Mouse (Mus musculus) stomach, embryonic 14.5 days (tissue): ENCODE data around the gene Ggta1. TPM values are rescaled to one million over a fixed set of nuclear protein-coding genes. Genes with fewer than 3 reads are reported as not detected.

ENCODE experiments used
- ATAC-seq: fragments of 200-750 bp; cut with Nextera tagmentation; 2 replicates; pipeline ENCODE4 v1.8.0; 2017; ENCODE audit warnings: low read depth, moderate TSS enrichment; ENCODE audit not compliant: insufficient number of reproducible peaks, insufficient read depth, low FRiP score
- H3K27ac ChIP-seq: fragments of 300-500 bp; sonication (generic); 2 replicates; pipeline ENCODE4 v1.5.1; 2014; ENCODE audit warnings: mild to moderate bottlenecking, low read length, moderate library complexity, mixed read lengths
- H3K27me3 ChIP-seq: fragments of 300-500 bp; sonication (generic); 2 replicates; pipeline ENCODE4 v1.6.1; 2014; ENCODE audit warnings: low read length, control low read depth, mixed read lengths; ENCODE audit not compliant: control insufficient read depth, insufficient read depth
- H3K36me3 ChIP-seq: fragments of 300-500 bp; sonication (generic); 2 replicates; pipeline ENCODE4 v1.6.1; 2014; ENCODE audit warnings: mild to moderate bottlenecking, control low read depth, low read length, moderate library complexity, mixed read lengths; ENCODE audit not compliant: control insufficient read depth, insufficient read depth
- H3K4me1 ChIP-seq: fragments of 300-500 bp; sonication (generic); 2 replicates; pipeline ENCODE4 v1.6.1; 2014; ENCODE audit warnings: low read length, control low read depth, mixed read lengths; ENCODE audit not compliant: control insufficient read depth, insufficient read depth
- H3K4me2 ChIP-seq: fragments of 300-500 bp; sonication (generic); replicated peaks from 2 replicates; pipeline ENCODE4 v1.6.1; 2014; ENCODE audit warnings: low read depth, low read length, control low read depth
- H3K4me3 ChIP-seq: fragments of 300-500 bp; sonication (generic); 2 replicates; pipeline ENCODE4 v1.5.1; 2014; ENCODE audit warnings: low read depth, low read length, control low read depth
- H3K9ac ChIP-seq: fragments of 300-500 bp; sonication (generic); replicated peaks from 2 replicates; pipeline ENCODE4 v1.6.1; 2014; ENCODE audit warnings: low read depth, mild to moderate bottlenecking, control low read depth, low read length, moderate library complexity, mixed read lengths
- H3K9me3 ChIP-seq: fragments of 300-500 bp; sonication (generic); 2 replicates; pipeline ENCODE4 v1.6.1; 2016; ENCODE audit warnings: low read depth, low read length, control low read depth; ENCODE audit not compliant: control insufficient read depth
- WGBS: fragments of 180-500 bp; shearing (Covaris S2); extraction: QIAGEN DNeasy Blood & Tissue Kit; methylation state at CpG from one replicate; pipeline ENCODE4 v1.1.7; 2014; 5-methylcytosine and 5-hydroxymethylcytosine counted together
- polyA plus RNA-seq: library from polyadenylated mRNA; unstranded; fragments of >200 nt; fragmentation: Nextera tagmentation; extraction: Ambion mirVana; gene quantifications from 2 replicates; pipeline ENCODE4 v1.2.1, GENCODE M21; 2014

The Ggta1 gene
- polyA plus RNA-seq, 1 experiment from 2014 or later, result 23.5 TPM

DNA sequence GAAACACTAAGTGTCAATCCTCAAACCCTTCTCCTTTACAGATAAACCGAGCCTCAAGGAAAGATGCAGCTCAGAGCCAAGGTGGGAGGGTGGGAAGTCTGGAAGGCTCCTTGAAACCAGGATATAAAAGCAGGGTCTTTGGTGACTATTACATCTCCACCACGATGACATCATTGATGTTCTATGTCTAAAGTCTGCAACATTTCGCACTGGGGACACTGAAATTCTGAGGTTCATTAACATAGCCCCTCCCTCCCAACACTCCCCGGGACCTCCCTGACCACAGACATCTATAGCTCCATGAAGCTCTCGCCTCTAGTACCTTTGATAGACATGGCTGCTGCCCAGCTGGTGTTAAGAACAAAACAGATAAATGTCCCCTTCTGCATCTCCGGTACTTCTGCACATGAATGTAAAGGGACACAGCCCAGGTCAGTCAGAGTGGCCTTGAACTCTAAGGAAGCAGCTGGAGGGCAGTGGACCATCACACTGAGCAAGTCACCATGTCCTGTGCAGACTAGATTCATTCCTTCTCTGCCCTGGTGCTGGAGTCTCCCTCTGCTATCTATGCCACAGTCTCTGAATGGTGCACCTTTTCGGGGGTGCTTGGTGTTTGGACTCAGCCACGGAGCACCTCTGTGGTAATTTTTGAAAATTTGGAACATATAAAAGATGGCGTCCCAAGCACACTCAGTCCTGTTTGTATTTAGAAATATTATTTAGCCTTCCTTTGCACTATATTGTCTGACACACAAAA lies 13.9 kb downstream of the Ggta1 start:
- H3K9me3 ChIP-seq, result no peaks in the 10 kb centered on the region
- H3K4me1 ChIP-seq, result peaks cover 34% of the 10 kb centered on the region
- no peaks in the 10 kb centered on the region for H3K27me3 ChIP-seq
- H3K4me3 ChIP-seq, result no peak overlapping the region
- WGBS, result 82% methylated on average over 9 of the region's 9 CpGs
- no peak overlapping the region for H3K27ac ChIP-seq
- no peak overlapping the region for H3K4me2 ChIP-seq
- H3K9ac ChIP-seq, result no peak overlapping the region
- no peak for ATAC-seq
- H3K36me3 ChIP-seq, result no peaks in the 10 kb centered on the region

DNA sequence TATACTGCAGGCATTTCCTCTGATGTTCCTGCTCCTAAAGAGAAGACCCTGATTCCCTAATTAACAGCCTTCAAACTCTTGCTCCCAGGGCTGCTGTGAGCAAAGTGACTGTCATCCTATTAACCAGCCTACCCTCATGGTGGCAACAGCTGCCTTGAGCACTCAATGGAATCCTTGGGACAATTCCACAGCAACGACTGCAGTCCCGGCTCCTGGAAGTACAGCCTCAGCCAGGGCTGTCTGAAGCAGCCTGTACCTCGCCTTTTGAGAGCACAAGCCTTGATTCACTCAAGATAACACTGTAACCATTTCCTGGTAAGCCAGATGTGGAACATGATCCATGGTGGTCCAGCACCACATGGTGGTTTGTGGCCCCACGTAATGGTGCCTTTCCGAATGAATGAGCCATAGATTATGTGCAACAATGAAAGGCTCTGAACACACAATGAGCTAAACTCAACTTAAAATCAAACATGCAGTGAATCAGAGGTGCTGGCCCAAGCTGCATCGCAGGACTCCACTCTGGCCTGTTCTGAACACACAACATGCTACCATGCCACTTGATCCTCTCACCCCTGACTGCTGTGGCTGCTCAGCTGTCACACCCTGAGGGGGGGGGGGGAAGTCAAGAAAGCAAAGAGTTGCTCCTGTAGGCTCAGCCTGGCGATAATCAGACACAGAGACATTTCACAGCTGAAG lies 14.7 kb downstream of the Ggta1 start:
- no peak for ATAC-seq
- Histone ChIP-seq H3K27ac (peak overlapping the region; percentile 22; the same call in 1 of the 2 replicates), H3K4me2 (no peak overlapping the region), H3K9me3 (no peaks in the 10 kb centered on the region), H3K27me3 (no peaks in the 10 kb centered on the region), H3K4me3 (no peak overlapping the region), H3K4me1 (peaks cover 41% of the 10 kb centered on the region), H3K36me3 (no peaks in the 10 kb centered on the region), H3K9ac (no peak overlapping the region)
- 46% methylated on average over 7 of the region's 7 CpGs for WGBS

- H3K27ac ChIP-seq, result no peak overlapping the region; the same call in 1 of the 2 replicates
Observed at GRCm38 (mm10) chr2:35447453-35447852, 15.6 kb downstream of the Ggta1 start.

DNA sequence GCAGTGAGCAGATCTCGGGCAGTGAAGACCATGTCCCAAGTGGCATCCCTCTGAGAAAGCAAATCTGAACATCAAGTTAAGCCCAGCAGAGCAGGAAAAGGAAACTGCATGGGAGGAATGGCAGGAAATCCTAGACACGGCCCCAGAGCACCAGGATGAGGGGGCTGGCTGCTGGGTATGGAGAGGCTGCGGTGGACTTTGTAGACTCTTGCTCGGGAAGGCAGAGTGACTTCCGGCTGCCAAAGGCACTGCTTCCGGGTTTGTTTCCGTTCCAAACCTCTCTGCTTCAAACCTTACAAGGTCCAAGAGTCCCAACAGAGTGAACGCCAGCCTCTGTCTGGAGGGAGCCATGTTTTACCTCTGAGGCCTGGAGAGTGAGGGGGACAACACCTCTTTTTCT lies 16.2 kb downstream of the Ggta1 start:
- 88% methylated on average over 8 of the region's 8 CpGs for WGBS
- H3K27me3 ChIP-seq, result no peaks in the 10 kb centered on the region
- H3K27ac ChIP-seq, result no peak overlapping the region
- H3K9ac ChIP-seq, result no peak overlapping the region
- H3K9me3 ChIP-seq, result no peaks in the 10 kb centered on the region
- H3K4me1 ChIP-seq, result peaks cover 45% of the 10 kb centered on the region
- H3K4me2 ChIP-seq, result no peak overlapping the region
- no peak overlapping the region for H3K4me3 ChIP-seq
- no peaks in the 10 kb centered on the region for H3K36me3 ChIP-seq
- ATAC-seq, result no peak

More at GRCm38 (mm10) chr2:35447453-35447852, 15.6 kb downstream of the Ggta1 start:
- no peak for ATAC-seq
- H3K36me3 ChIP-seq, result no peaks in the 10 kb centered on the region
- no peaks in the 10 kb centered on the region for H3K9me3 ChIP-seq
- H3K4me2 ChIP-seq, result no peak overlapping the region
- H3K27me3 ChIP-seq, result no peaks in the 10 kb centered on the region
- WGBS, result 75% methylated on average over 7 of the region's 7 CpGs
- H3K4me3 ChIP-seq, result no peak overlapping the region
- H3K4me1 ChIP-seq, result peaks cover 43% of the 10 kb centered on the region
- H3K9ac ChIP-seq, result no peak overlapping the region

- Histone ChIP-seq H3K4me1 (peaks cover 50% of the 10 kb centered on the region), H3K27me3 (no peaks in the 10 kb centered on the region), H3K27ac (no peak overlapping the region), H3K4me3 (no peak overlapping the region), H3K4me2 (no peak overlapping the region), H3K36me3 (no peaks in the 10 kb centered on the region), H3K9ac (no peak overlapping the region), H3K9me3 (no peaks in the 10 kb centered on the region)
- WGBS, result 69% methylated on average over 5 of the region's 5 CpGs
- ATAC-seq, result no peak
Observed at GRCm38 (mm10) chr2:35446300-35446699, 16.7 kb downstream of the Ggta1 start.

DNA sequence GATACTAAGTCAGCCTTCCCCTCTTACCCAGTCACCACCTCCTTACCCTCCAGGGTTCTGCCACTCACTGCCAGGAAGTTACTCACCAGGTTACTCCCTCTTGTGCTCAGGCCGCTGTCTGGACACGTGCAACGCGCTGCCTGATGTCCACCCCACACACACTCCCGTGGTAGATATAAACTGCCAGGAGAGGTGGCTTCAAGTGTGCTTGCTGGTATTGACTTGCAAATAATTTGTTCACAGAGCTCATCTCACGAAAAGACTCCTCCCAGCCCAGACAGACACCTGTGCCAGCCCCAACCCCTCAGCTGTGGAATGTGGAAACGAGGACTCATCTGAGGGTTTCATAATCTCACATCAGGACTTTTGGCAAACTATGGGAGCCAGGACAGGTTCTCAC lies 17.4 kb downstream of the Ggta1 start:
- peaks cover 56% of the 10 kb centered on the region for H3K4me1 ChIP-seq
- no peak overlapping the region for H3K9ac ChIP-seq
- no peaks in the 10 kb centered on the region for H3K27me3 ChIP-seq
- H3K4me2 ChIP-seq, result no peak overlapping the region
- no peak for ATAC-seq
- H3K9me3 ChIP-seq, result no peaks in the 10 kb centered on the region
- no peaks in the 10 kb centered on the region for H3K36me3 ChIP-seq
- 64% methylated on average over 7 of the region's 7 CpGs for WGBS
- peak overlapping the region; percentile 71; the same call in 1 of the 2 replicates for H3K27ac ChIP-seq
- no peak overlapping the region for H3K4me3 ChIP-seq

DNA sequence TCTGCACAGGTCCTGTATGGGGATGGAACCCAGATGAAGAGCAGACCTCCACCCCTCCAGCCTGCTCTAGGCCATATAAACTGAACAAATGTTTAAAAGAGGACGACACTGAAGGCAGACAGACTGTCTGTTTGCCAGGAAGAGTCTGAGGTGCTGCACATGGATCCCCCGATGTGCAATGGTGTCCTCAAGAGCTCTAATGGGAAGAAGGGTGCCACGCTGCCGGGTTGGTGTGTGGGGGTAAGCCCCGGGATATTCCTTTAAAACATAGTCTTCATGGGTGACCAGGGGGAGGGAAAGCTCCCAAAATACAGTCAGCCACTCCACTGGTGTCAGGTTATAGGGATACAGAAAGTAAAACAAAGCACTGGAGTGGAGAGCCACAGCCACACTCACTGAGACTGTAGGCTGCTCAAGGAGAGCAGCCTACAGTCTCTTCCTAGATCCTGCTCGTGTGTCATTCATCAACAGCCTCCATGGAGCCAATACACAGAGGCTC lies 18.2 kb downstream of the Ggta1 start:
- no peaks in the 10 kb centered on the region for H3K27me3 ChIP-seq
- no peak overlapping the region for H3K4me3 ChIP-seq
- no peak for ATAC-seq
- H3K27ac ChIP-seq, result peak overlapping the region; percentile 71
- WGBS, result 70% methylated on average over 6 of the region's 6 CpGs
- no peak overlapping the region for H3K4me2 ChIP-seq
- peaks cover 56% of the 10 kb centered on the region for H3K4me1 ChIP-seq
- H3K9me3 ChIP-seq, result no peaks in the 10 kb centered on the region
- H3K9ac ChIP-seq, result no peak overlapping the region
- no peaks in the 10 kb centered on the region for H3K36me3 ChIP-seq

DNA sequence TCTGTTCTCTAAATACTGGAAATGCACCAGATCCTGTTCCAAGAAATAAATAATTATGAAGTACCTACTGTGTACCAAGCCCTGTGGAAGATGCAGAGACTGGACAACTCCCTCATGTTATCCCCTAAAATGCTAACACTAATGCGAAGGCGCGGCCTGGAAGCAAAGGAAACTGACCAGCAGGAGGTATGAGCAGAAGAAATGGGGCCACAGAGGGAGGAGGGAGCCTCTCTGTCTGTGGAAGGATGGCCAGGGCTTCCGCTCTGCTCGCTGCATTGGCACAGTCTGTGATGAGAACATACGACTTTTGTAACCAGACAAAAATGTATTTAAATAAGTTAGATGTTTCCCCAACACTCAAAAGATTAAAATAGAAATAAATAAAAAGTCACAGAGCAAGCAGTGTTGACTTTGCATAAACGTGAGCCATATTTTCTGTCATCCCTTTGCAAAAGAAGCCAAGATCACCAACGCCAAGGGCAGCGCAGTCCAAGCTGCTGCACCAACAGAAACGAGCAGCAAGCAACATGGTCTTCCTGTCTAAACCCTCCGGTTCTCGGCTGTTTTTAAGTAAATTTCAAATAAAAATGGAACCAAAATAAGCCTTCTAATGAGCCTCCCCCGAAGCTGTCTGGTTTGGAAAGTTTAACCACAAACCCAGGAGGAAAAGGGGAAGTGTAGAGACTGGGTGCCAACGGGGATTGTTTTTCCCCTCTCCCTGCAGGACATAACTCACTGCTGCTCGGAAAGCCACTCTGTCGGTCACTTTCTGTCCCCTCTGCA lies 18.9 kb downstream of the Ggta1 start:
- Histone ChIP-seq H3K9ac (no peak overlapping the region), H3K4me2 (no peak overlapping the region), H3K27ac (peak overlapping the region; percentile 71), H3K27me3 (no peaks in the 10 kb centered on the region), H3K9me3 (no peaks in the 10 kb centered on the region), H3K4me1 (peaks cover 56% of the 10 kb centered on the region), H3K4me3 (no peak overlapping the region), H3K36me3 (no peaks in the 10 kb centered on the region)
- ATAC-seq, result no peak
- WGBS, result 55% methylated on average over 16 of the region's 16 CpGs
